Mouse (Mus musculus): ENCODE measurements around the gene Psmc3. TPM values are rescaled to one million over a fixed set of nuclear protein-coding genes. Genes with fewer than 3 reads are reported as not detected.
"Not testable (repeated sequence)": the region's sequence is repeated elsewhere in the genome, so short reads cannot be mapped to it uniquely, and the experiment has no call there.

Gene Psmc3
- polyA plus RNA-seq, 1 experiment from 2014 or later, result 232 TPM

DNA sequence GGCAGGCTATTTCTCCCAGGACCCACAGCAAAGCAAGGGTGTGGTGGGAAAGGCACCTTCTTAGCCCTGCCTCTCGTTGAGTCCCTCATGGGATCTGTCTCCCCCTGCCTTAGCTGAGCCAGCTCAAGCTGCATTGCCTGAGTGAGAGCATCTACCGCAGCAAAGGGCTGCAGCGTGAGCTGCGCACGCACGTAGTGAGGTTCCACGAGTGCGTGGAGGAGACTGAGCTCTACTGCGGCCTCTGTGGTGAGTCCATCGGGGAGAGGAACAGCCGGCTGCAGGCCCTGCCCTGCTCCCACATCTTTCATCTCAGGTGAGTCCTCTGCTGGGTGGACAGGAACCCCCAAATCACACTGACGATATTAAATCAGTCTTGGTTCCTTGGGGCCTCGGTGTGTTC is 9.1 kb upstream of the Psmc3 start:
- Histone ChIP-seq H3K9me3 (ENCODE audit: control insufficient read depth, low read length) (no peaks in the 10 kb centered on the region), H3K36me3 (ENCODE audit: control insufficient read depth, insufficient read depth, low read length) (no peaks in the 10 kb centered on the region), H3K27me3 (ENCODE audit: control insufficient read depth, insufficient read depth, low read length) (no peaks in the 10 kb centered on the region), H3K4me3 (replicated peaks; ENCODE audit: low read depth, low read length) (no peak overlapping the region), H3K4me1 (ENCODE audit: control insufficient read depth, insufficient read depth, low read length) (no peaks in the 10 kb centered on the region), H3K4me2 (ENCODE audit: low read length) (no peak overlapping the region), H3K9ac (replicated peaks; ENCODE audit: low read length) (no peak overlapping the region), H3K27ac (replicated peaks; ENCODE audit: low read depth, low read length) (no peak overlapping the region)
- DNase-seq (no peak), ATAC-seq (ENCODE audit: low FRiP score, low TSS enrichment) (no peak)
- WGBS, result 87% methylated on average over 13 of the region's 13 CpGs

DNA sequence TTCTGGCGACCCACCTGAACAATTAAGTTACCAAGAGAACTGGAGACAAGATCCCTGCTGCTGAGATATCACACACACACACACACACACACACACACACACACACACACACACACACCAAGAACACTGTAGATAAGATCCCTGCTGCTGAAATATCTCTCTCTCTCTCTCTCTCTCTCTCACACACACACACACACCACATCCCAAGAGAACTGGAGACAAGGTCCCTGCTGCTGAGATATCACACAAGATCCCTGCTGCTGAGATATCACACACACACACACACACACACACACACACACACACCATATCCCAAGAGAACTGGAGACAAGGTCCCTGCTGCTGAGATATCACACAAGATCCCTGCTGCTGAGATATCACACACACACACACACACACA is 8.0 kb upstream of the Psmc3 start:
- H3K4me2 ChIP-seq (ENCODE audit: low read length); H3K4me1 ChIP-seq (ENCODE audit: control insufficient read depth, insufficient read depth, low read length); H3K9me3 ChIP-seq (ENCODE audit: control insufficient read depth, low read length); H3K4me3 ChIP-seq (replicated peaks; ENCODE audit: low read depth, low read length); H3K9ac ChIP-seq (replicated peaks; ENCODE audit: low read length); ATAC-seq (ENCODE audit: low FRiP score, low TSS enrichment); H3K27me3 ChIP-seq (ENCODE audit: control insufficient read depth, insufficient read depth, low read length); DNase-seq; H3K27ac ChIP-seq (replicated peaks; ENCODE audit: low read depth, low read length); H3K36me3 ChIP-seq (ENCODE audit: control insufficient read depth, insufficient read depth, low read length): not testable (repeated sequence)
- 95% methylated on average over 1 of the region's 1 CpGs for WGBS

DNA sequence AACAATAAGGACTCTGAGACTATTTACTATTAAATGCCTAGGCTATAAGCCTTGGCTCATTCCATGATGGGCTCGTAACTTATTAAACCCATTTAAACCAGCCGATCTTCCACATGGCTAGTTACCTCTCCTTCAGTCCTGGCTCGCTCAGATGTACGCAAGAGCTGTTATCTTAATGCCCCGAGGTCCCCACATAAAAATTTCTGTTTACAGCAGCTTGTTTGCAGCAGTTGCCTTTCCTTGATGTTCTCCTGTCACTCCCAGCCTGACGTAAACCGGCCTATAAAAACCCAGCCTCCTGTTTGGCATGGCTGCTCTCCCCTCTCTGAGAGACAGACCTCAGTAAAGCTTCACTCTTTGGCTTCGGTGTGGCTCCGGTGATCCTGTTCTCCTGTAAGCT is 6.5 kb upstream of the Psmc3 start:
- ATAC-seq (ENCODE audit: low FRiP score, low TSS enrichment) (no peak), DNase-seq (no peak)
- H3K36me3 ChIP-seq (ENCODE audit: control insufficient read depth, insufficient read depth, low read length), result no peaks in the 10 kb centered on the region
- H3K4me2 ChIP-seq (ENCODE audit: low read length), result no peak overlapping the region
- H3K9ac ChIP-seq (replicated peaks; ENCODE audit: low read length), result no peak overlapping the region
- H3K4me1 ChIP-seq (ENCODE audit: control insufficient read depth, insufficient read depth, low read length), result no peaks in the 10 kb centered on the region
- no peak overlapping the region for H3K27ac ChIP-seq (replicated peaks; ENCODE audit: low read depth, low read length)
- WGBS, result 84% methylated on average over 9 of the region's 9 CpGs
- H3K9me3 ChIP-seq (ENCODE audit: control insufficient read depth, low read length), result no peaks in the 10 kb centered on the region
- H3K4me3 ChIP-seq (replicated peaks; ENCODE audit: low read depth, low read length), result no peak overlapping the region
- H3K27me3 ChIP-seq (ENCODE audit: control insufficient read depth, insufficient read depth, low read length), result no peaks in the 10 kb centered on the region

DNA sequence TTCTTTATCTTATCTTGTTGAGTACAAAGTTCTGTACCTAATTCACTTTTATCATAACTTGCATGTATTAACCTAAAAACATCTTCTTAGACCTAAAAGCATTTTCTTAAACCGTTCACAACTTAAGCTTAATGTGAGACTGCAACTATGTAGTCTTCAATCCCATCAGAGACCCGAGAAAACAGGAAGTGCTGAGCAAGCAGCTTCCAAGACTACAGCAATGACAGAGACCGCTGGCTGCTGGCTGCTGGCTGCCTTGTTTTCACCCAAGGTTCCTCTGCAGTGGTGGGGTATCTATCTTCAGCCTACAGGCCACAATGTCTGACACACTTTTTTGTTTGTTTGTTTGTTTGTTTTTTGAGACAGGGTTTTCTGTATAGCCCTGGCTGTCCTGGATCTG is 1.9 kb upstream of the Psmc3 start:
- no peaks in the 10 kb centered on the region for H3K27me3 ChIP-seq (ENCODE audit: control insufficient read depth, insufficient read depth, low read length)

DNA sequence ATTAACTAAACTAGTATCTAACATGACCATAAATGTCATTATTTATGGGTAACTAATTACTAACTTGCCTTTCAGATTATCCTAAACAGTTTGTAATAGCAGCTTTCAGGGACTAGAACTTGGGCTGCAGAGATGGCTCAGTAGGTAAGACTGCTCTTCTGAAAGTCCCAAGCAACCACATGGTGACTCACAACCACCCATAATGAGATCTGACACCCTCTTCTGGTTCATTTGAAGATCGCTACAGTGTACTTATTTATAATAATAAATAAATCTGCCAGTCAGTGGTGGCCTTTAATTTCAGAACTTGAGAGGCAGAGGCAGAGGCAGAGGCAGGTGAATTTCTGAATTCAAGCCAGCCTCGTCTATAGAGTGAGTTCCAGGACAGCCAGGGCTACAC is 1.1 kb upstream of the Psmc3 start:
- peak overlapping the region; percentile 88 for H3K4me2 ChIP-seq (ENCODE audit: low read length)
- peaks cover 28% of the 10 kb centered on the region for H3K36me3 ChIP-seq (ENCODE audit: control insufficient read depth, insufficient read depth, low read length)
- no peak overlapping the region for H3K27ac ChIP-seq (replicated peaks; ENCODE audit: low read depth, low read length)
- DNase-seq (no peak), ATAC-seq (ENCODE audit: low FRiP score, low TSS enrichment) (no peak)
- peaks cover 9% of the 10 kb centered on the region for H3K4me1 ChIP-seq (ENCODE audit: control insufficient read depth, insufficient read depth, low read length)
- H3K9me3 ChIP-seq (ENCODE audit: control insufficient read depth, low read length), result no peaks in the 10 kb centered on the region
- H3K27me3 ChIP-seq (ENCODE audit: control insufficient read depth, insufficient read depth, low read length), result no peaks in the 10 kb centered on the region
- no peak overlapping the region for H3K9ac ChIP-seq (replicated peaks; ENCODE audit: low read length)
- 61% methylated on average over 2 of the region's 2 CpGs for WGBS
- no peak overlapping the region for H3K4me3 ChIP-seq (replicated peaks; ENCODE audit: low read depth, low read length)

More for the DNA sequence above, 1.9 kb upstream of the Psmc3 start:
- Histone ChIP-seq H3K9me3 (ENCODE audit: control insufficient read depth, low read length) (no peaks in the 10 kb centered on the region), H3K9ac (replicated peaks; ENCODE audit: low read length) (no peak overlapping the region), H3K27ac (replicated peaks; ENCODE audit: low read depth, low read length) (no peak overlapping the region), H3K4me1 (ENCODE audit: control insufficient read depth, insufficient read depth, low read length) (peaks cover 9% of the 10 kb centered on the region), H3K4me3 (replicated peaks; ENCODE audit: low read depth, low read length) (no peak overlapping the region), H3K36me3 (ENCODE audit: control insufficient read depth, insufficient read depth, low read length) (peaks cover 19% of the 10 kb centered on the region), H3K4me2 (ENCODE audit: low read length) (no peak overlapping the region)
- no peak for DNase-seq
- no peak for ATAC-seq (ENCODE audit: low FRiP score, low TSS enrichment)
- WGBS, result 84% methylated on average over 3 of the region's 3 CpGs

DNA sequence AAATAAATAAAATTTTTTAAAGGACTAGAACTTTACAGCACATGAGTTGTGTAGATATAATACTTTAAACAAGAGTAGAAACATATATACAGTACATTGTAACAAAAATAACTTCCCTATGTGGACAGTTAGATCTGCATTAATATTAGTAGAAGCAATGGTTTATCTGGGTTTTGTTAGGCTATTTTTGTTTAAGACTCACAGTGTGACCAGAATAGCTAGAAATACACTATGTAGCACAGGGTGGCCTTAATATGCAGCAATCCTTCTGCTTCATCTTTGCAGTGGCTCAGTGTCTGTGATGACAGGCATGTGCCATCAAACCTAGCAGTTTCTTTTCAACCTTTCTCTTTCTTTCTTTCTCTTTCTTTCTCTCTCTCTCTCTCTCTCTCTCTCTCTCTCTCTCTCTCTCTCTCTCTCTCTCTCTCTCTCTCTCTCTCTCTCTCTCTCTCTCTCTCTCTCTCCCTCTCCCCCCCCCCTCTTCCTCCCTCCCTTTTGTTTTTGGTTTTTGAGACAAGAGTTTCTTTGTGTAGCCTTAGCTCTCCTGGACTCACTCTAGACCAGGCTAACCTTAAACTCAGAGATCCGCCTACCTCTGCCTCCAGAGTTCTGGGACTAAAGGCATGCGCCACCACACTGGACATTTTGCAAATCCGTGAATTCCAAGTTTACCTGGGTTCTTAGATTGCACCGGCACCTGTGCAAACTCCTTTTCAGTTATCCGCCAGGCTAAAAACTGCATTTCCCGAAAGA is 452 bp upstream of the Psmc3 start:
- H3K4me2 ChIP-seq (ENCODE audit: low read length), result peak overlapping the region; percentile 88
- no peak overlapping the region; the same call in 1 of the 2 replicates for H3K27ac ChIP-seq (replicated peaks; ENCODE audit: low read depth, low read length)
- peaks cover 9% of the 10 kb centered on the region for H3K4me1 ChIP-seq (ENCODE audit: control insufficient read depth, insufficient read depth, low read length)
- no peaks in the 10 kb centered on the region for H3K27me3 ChIP-seq (ENCODE audit: control insufficient read depth, insufficient read depth, low read length)
- H3K9ac ChIP-seq (replicated peaks; ENCODE audit: low read length), result peak overlapping the region; percentile 40; the same call in 1 of the 2 replicates
- H3K9me3 ChIP-seq (ENCODE audit: control insufficient read depth, low read length), result no peaks in the 10 kb centered on the region
- DNase-seq (no peak), ATAC-seq (ENCODE audit: low FRiP score, low TSS enrichment) (peak; percentile 65)
- H3K36me3 ChIP-seq (ENCODE audit: control insufficient read depth, insufficient read depth, low read length), result peaks cover 34% of the 10 kb centered on the region
- H3K4me3 ChIP-seq (replicated peaks; ENCODE audit: low read depth, low read length), result peak overlapping the region; percentile 57
- 0% methylated on average over 6 of the region's 6 CpGs for WGBS

DNA sequence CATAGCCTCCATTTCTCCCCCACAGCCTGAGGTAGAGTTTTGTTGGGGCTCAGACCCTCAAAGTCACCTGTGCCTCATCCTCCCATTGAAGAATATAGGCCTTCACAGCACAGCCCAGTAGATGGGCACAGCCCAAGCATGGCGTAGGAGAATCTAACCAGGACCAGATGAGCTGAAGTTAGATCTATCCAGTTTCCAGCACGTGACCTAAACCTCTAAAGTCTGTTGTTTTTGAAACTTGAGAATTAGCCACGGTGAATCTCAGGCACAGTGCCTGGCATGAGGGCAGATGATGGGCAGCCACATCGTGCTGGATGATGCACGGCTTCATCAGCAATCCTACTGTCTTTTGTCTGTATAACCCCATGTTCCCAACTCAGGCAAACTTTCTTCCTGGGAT is 4.6 kb downstream of the Psmc3 start:
- H3K27me3 ChIP-seq (ENCODE audit: control insufficient read depth, insufficient read depth, low read length), result no peaks in the 10 kb centered on the region
- H3K4me1 ChIP-seq (ENCODE audit: control insufficient read depth, insufficient read depth, low read length), result peaks cover 9% of the 10 kb centered on the region
- no peak overlapping the region for H3K4me2 ChIP-seq (ENCODE audit: low read length)
- ATAC-seq (ENCODE audit: low FRiP score, low TSS enrichment), result no peak
- peaks cover 77% of the 10 kb centered on the region for H3K36me3 ChIP-seq (ENCODE audit: control insufficient read depth, insufficient read depth, low read length)
- H3K27ac ChIP-seq (replicated peaks; ENCODE audit: low read depth, low read length), result no peak overlapping the region
- DNase-seq, result no peak
- no peaks in the 10 kb centered on the region for H3K9me3 ChIP-seq (ENCODE audit: control insufficient read depth, low read length)
- WGBS, result 95% methylated on average over 5 of the region's 5 CpGs
- no peak overlapping the region for H3K9ac ChIP-seq (replicated peaks; ENCODE audit: low read length)
- no peak overlapping the region for H3K4me3 ChIP-seq (replicated peaks; ENCODE audit: low read depth, low read length)

DNA sequence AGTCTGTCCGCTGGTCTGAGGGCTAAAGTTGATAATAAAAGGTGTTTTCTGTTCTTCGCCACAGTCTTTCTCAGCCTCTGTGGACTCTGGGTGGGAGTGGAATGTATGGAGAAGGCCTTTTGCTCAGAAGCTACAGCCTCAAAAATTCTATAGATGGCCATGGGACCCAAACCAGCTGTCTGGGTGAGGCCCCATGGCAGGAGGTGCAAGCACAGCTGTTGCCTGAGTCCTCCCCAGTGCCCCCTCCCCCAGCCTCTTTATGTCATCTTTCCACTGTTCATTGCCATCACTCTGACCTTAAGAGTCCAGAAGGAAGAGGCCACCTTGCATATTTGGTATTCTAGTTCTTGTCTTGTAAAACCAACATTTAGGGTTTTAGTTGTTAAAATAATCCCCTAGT is 5.6 kb downstream of the Psmc3 start:
- no peak overlapping the region for H3K4me2 ChIP-seq (ENCODE audit: low read length)
- 98% methylated on average over 2 of the region's 2 CpGs for WGBS
- ATAC-seq (ENCODE audit: low FRiP score, low TSS enrichment), result no peak
- no peak overlapping the region for H3K9ac ChIP-seq (replicated peaks; ENCODE audit: low read length)
- peaks cover 9% of the 10 kb centered on the region for H3K4me1 ChIP-seq (ENCODE audit: control insufficient read depth, insufficient read depth, low read length)
- peaks cover 87% of the 10 kb centered on the region for H3K36me3 ChIP-seq (ENCODE audit: control insufficient read depth, insufficient read depth, low read length)
- no peak for DNase-seq
- no peak overlapping the region for H3K27ac ChIP-seq (replicated peaks; ENCODE audit: low read depth, low read length)
- no peak overlapping the region for H3K4me3 ChIP-seq (replicated peaks; ENCODE audit: low read depth, low read length)
- H3K27me3 ChIP-seq (ENCODE audit: control insufficient read depth, insufficient read depth, low read length), result no peaks in the 10 kb centered on the region
- no peaks in the 10 kb centered on the region for H3K9me3 ChIP-seq (ENCODE audit: control insufficient read depth, low read length)
